Mouse (Mus musculus): ENCODE results near the gene Ugt1a9.

Gene Ugt1a9

DNA sequence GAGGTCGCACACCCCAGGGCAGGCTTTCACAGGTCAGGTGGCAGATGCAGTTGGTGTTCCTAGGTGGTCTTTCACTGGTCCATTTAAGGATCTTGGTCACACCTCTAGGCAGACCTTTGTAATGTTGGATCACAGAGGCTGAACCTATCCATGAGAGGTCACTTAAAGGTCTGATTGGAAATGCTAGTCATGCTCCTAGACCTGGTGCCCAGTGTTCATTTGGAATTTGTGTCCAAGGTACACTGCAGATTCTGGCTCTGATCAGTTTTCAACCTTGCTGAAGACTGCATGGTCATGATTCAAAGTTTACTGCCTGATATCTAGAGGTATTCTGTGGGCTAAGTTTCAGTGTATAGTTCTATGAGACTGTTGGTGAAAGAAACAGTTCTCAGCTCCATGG lies 109.1 kb downstream of the Ugt1a9 start:
- no peak for DNase-seq (ENCODE audit: low spot score in 2 of 2)

DNA sequence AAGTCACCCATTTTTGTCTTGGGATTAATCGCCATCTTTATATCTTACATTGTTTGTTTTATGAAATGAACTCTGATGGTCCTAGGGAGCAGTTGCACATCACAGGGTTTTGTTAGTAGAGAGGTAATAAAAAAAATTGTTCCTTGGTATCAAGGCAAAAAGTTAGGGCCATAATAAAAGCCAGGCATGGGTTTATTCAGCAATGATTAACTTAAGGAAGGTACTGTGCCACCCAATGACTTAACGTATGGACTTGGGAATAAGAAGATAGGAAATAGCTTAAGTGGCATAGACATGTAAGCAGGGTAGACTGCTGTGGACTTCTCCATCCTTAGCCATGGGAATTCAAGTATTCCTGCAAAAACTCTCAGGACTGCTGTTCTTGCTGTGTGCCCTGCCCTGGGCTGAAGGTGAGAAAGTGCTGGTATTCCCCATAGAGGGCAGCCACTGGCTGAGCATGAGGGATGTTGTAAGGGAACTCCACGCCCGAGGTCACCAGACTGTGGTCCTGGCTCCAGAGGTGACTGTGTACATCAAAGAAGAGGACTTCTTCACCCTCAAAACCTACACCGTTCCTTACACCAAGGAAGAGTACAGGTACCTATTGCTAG lies 115.8 kb downstream of the Ugt1a9 start:
- DNase-seq (ENCODE audit: low spot score in 2 of 2), result no peak

DNA sequence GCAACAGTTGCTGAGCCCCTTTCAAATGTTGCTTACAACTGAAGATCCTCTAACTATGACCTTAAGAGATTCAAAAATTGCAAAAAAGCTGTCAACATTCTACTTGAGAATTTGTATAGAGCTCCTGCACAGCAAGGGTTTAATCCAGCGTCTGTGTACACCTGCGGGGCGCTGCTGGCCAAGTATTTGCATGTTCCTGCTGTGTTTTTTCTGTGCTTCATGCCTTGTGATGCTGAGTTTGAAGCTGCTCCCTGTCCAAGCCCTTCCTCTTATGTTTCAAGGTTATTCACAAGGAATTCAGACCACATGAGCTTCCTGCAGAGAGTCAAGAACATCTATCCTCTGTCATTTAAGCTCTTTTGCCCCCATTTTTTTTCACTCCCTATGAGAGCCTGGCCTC lies 121.5 kb downstream of the Ugt1a9 start:
- no peak for DNase-seq (ENCODE audit: low spot score in 2 of 2)

DNA sequence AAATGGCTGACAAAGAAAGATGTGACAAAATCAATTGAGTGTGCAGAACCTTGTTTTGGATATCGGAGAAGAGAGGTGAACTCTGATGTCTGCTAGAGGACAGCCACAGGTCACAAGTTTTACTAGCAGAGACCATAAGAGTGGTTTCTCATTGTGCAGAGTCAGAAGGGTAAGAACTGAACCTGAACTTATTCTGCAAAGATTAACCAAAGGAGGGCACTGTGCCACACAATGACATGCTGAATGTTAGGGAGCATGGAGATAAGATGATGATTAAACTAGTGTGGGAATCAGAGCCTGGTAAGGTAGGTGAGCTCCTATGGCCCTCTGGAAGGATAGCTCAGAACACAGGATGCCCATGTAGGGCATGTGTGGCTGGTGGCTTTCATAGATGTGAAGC lies 125.1 kb downstream of the Ugt1a9 start:
- no peak for DNase-seq (ENCODE audit: low spot score in 2 of 2)

DNA sequence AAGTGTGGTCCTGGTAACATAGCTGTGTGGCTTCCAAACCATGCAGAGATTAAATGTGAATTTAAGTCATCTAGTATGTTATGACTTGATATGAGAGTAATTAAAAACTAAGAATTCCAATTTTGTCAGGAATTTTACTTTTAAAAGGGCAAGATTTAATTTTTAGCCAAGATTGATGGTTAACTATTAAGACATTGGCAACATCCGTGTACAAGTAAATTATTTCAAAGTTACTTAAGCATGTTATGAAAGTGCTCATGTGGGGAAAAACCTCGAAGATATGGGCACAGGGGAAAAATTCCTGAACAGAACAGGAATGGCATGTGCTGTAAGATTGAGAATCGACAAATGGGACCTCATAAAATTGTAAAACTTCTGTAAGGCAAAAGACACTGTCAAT lies 126.8 kb downstream of the Ugt1a9 start:
- no peak for DNase-seq (ENCODE audit: low spot score in 2 of 2)

DNA sequence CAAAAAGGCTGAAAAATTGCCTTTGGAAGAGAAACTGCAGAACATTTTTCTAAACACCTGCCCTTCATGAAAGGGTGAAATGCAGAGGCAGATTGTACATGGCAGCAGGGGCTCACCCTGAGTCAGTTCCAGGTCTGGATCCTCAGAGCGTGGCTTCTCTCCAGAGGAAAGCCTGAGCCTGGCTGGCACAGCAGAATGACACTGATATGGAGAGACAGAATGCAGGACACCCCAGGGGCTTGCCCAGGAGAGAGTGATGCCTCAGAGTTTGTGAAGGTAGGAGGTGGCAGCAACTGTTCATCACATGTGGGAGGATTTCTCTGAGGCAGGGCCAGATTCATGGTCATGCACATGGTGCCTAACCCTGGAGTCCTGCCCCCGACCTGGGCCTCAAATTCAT lies 129.4 kb downstream of the Ugt1a9 start:
- no peak for DNase-seq (ENCODE audit: low spot score in 2 of 2)

DNA sequence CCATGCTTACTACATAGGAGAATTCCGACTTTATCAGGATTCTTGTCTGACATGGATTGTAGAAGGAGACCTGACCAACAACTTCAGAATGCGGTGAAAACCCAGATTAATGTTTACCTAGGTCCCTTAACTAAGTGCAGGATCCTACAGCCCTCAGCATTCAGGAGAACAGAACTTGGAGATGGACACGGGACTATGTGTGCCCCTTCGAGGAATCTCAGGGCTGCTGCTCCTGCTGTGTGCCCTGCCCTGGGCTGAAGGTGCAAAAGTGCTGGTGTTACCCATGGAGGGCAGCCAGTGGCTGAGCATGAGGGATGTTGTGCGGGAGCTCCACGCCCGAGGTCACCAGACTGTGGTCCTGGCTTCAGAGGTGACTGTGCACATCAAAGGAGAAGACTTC lies 129.9 kb downstream of the Ugt1a9 start, which contains the start of gene Ugt1a2:
TSS of gene Ugt1a2 (plus strand) at position 146 of the 400 bp plus-strand sequence.
- DNase-seq (ENCODE audit: low spot score in 2 of 2), result no peak

DNA sequence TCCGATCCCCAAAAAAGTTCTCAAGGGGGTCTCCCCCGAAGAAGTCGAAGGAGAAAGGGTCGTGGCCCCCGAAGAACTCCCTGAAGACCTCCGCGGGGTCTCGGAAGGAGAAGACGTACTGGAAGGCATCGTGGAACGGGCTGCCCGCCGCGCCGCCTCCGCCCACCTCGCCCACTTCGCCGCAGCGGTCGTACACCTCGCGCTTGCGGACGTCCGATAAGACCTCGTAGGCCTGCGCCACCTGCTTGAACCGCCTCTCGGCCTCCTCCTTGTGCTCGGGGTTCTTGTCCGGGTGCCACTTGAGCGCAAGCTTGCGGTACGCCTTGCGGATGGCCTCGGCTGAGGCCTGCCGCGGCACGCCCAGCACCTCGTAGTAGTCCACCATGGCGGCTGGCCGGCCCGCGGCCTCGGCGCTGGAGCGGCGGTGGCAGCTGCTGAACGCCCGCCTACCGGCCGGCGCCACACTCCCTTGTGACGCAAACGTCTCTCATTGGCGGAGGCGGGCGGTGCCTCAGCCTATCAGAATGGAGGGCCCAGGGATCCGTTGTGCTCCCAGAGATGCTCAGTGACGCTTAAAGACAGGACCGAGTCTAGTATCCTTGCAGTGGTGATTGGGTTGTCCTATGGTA lies 134.8 kb downstream of the Ugt1a9 start, which contains the start of gene Dnajb3:
TSS of gene Dnajb3 (minus strand) at position 489 of the 629 bp plus-strand sequence.
- DNase-seq (ENCODE audit: low spot score in 2 of 2), result peak; percentile 83 to 85

DNA sequence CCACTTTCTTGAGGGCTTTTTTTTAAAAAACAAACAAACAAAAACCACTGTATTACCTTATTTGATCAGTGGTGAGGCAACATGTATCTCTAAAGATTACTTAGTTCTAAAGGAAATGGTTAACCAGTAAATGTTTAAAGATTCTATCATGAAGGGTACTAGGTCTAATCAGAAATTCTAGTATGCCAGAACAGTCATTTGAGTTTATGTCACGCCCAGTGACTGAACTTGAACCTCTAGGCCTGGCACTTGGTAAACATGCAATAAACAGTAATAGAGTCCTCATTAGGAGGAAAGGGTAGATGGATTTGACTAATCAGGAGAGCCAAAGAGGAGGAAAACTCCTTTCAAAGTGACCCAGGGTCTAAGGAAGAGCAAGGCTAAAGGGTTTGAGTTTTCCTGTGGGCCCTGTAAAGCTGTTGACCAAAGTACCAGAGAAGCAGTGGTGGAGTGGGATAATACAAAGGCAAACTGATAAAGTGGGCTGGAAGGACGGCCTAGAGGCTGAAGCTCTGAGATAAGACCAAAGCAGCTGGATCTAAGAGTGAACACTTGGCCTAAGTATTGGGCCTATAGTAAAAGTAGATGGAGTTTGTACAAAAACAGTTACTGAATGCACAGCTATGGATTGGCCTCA lies 136.4 kb downstream of the Ugt1a9 start:
- no peak for DNase-seq (ENCODE audit: low spot score in 2 of 2)

DNA sequence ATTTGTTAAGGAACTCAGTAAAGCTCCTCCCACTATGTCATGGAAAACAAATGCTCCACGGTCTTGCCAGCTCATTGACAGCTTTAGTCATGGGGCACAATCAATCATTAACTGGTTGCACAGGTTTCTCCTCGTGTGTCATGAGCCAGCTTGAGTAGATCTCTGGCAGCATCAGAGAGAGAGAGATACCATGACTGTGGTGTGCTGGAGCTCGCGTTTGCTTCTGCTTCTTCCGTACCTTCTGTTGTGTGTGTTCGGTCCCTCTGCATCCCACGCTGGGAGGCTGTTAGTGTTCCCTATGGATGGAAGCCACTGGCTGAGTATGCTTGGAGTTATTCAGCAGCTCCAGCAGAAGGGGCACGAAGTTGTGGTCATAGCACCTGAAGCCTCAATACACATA lies 141.2 kb downstream of the Ugt1a9 start, which contains the start of gene Ugt1a1:
TSS of gene Ugt1a1 (plus strand) at position 148 of the 400 bp plus-strand sequence.
- no peak for DNase-seq (ENCODE audit: low spot score in 2 of 2)

DNA sequence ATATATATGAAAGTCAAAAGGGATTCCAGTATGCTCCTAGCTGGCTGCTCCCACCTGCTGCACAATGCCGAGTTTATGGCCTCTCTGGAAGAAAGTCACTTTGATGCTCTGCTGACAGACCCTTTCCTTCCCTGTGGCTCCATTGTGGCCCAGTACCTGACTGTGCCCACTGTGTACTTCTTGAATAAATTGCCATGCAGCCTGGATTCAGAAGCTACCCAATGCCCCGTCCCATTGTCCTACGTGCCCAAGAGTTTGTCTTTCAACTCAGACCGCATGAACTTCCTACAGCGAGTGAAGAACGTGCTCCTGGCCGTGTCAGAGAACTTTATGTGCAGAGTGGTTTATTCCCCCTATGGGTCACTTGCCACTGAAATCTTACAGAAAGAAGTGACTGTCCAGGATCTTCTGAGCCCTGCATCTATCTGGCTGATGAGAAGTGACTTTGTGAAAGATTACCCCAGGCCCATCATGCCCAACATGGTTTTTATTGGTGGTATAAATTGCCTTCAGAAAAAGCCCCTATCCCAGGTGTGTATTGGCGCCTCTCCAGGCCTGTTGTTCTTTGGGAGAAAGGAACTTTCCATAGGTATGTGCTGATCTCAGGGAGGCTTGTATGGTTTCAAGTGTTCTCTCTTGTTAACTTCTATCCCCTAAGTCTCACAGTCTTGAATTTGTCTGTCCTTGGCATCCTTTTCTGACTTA lies 141.9 kb downstream of the Ugt1a9 start:
- DNase-seq (ENCODE audit: low spot score in 2 of 2), result no peak

DNA sequence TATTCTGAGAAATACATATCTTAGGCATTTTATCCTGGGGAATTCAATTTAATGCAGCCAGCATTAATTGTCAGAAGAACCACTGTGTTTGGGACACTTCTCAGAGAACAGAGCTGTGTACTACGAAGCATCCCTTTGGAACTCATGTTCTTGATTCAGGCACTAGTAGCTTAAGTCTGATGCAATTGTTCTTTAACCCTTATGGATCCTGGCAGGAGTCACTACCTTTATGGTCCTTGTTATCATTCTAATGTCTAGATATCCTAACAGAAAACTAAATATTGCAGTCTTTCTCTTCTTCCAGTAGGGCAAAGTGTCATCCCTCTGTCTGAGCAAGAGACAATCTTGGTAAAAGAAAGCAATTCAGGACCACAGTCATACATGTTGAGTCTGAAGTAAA lies 142.5 kb downstream of the Ugt1a9 start:
- DNase-seq (ENCODE audit: low spot score in 2 of 2), result no peak

DNA sequence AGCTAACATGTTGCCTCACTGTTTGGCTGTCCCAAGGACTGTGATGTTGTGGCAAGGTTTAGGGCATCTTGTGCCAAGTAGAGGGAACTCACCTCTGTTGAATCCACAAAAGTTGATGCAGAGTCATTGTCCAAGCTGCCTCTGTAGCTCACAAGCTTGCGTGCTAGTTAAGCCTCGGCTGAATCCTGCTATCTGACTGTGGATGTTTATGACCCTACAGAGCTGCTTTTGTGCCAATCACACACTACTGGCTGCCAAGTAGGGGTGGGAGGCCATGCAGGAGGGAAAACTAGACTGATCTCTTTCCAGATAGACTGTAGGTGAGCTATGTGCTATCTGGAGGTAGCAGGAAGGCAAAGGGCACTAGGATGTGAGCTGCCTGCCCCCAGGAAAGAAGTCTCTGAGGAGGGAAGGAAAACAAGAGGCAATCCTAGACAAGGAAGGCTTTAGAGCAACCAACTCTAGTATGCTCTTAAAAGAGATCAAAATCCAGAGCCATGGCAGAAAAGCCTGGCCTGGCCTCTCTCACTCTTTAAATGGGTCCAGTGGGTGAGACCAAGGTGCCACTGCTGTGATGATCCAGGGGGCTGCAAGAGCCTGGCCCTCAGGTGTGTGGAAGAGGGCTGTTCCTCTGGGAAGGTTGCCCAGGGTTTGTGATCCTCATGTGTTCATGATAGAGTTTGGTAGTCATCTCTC lies 143.3 kb downstream of the Ugt1a9 start:
- no peak for DNase-seq (ENCODE audit: low spot score in 2 of 2)

DNA sequence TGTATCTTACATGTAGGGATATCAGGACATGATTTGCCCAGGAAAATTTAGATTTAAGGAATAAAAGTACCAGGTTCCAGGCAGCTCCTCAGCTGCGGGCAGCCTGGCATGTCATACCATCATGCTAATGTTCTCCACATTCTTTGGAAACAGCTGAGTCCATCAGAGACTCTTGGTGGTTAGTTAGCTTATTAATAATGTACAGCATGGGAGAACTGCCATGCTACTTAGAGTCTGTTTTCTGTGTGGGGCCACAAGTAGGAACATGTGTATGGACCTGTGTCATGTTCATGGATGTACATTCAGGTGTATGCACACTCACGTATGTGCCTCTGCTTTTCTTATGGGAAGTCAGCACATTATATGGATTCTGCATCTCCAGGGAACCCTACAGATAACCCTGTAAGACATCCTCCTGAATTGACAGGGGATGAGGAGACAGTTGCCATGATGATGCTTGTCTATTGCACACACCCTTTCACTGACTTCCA lies 143.9 kb downstream of the Ugt1a9 start:
- DNase-seq (ENCODE audit: low spot score in 2 of 2), result no peak

DNA sequence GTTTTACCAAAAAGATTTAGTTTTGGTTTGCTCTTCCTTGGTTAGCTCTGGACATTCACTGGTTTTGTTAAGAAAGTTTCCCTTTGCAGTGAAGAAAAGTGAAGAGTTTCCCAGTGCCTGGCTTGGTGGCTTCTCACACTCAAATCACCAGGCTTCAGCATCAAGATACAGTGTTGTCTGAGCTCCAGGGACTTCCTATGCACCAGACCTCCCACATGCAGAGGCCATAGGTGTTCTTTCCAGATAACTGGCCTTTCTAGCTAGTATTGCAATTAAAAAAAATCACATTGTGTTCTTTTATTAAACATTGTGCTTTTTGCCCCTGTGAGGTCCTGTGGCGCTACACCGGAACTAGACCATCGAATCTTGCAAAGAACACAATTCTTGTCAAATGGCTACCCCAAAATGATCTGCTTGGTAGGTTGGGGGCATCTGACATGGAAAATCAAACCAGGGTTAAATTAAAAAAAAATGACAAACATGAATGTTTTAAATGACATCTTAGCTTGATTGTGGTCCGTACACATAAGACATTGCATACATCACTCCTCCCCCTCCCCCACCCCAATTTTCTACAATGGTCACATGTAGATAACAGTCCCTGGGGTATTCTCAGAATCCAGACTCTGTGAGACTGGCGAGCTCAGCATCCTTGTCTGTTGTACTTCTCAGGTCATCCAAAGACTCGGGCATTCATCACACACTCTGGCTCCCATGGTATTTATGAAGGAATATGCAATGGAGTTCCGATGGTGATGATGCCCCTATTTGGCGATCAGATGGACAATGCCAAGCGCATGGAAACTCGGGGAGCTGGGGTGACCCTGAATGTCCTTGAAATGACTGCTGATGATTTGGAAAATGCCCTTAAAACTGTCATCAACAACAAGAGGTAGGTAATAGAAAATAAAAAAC lies 145.1 kb downstream of the Ugt1a9 start:
- no peak for DNase-seq (ENCODE audit: low spot score in 2 of 2)

DNA sequence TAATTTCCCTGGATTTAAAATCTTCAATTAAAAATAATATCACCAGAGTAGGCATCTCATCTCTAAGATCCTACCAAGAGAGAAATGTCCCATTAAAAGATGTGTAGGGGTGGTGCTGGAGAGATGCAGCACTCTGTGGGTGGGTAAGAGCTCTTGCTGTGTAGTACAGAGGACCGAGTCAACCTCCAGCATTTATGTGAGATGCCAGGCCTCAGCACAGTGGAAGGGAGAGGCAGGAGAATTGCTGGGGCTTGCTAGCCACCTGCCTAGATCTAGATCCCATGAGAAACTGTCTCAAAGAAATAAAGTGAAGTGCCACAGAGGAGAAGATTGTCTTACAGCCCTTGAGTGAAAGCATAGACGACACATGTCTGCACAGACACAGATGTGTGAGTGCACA lies 146.0 kb downstream of the Ugt1a9 start:
- no peak for DNase-seq (ENCODE audit: low spot score in 2 of 2)

DNA sequence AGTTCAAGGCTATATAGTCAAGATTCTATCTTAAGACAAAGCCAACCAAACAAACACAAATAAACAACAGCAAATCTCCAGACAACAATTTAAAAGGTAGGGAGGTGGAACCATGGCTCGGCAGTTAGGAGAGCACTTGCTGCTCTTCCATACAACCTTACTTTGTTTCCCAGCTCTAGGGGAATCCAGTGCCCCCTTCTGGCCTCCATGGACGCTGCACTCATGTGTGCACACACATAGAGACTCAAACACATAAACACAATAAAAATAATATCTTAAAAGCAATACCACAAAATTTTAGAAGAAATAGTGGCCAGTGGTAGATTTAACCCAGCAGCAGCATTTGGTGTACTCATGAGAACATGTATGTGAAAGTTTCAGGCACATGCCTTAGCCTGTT lies 146.5 kb downstream of the Ugt1a9 start:
- DNase-seq (ENCODE audit: low spot score in 2 of 2), result no peak

DNA sequence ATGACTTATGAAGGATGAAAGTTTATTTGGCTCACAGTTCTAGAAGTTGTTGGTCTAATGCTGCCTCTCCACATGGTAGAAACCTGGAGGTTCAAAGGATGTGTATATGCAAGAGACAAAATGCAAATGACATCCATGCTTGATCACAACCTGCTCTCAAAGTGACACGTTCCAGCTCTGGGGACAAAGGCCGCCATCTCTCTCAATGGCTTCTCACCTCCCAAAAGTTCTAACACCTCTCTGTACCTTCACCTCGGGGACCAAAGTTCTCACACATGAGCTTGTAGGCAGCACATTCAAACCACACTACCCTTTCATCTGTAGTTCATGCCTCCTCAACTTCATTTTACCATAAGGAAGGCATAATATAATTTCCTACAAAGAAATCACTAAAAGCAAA lies 147.0 kb downstream of the Ugt1a9 start:
- DNase-seq (ENCODE audit: low spot score in 2 of 2), result no peak

DNA sequence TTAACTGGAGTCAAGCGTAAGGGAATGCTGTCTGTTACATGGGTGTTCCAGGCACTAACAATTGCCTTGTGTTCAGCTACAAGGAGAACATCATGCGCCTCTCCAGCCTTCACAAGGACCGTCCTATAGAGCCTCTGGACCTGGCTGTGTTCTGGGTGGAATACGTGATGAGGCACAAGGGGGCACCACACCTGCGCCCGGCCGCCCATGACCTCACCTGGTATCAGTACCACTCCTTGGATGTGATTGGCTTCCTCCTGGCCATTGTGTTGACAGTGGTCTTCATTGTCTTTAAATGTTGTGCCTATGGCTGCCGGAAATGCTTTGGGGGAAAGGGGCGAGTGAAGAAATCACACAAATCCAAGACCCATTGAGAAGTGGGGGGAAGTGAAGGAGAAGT lies 147.5 kb downstream of the Ugt1a9 start:
- DNase-seq (ENCODE audit: low spot score in 2 of 2), result no peak

DNA sequence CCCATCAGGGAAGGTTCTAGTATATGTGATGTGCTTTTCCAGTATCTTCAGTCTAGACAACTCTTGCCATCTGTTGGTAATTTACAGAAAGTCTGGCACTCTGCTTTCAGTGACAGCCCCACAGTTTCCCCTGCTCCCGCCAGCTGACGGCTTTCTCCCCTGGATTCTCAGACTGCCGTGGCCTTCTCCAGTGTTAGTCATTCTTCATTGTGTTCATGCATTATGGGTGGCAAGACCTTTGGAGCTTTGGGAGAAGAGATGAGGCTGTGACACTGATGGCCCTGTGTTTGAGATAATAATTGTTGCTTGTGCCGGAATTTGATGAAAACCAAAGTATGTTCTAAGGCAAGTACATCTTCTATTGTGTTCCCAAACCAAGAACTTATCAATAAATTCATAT lies 148.0 kb downstream of the Ugt1a9 start:
- no peak for DNase-seq (ENCODE audit: low spot score in 2 of 2)

DNA sequence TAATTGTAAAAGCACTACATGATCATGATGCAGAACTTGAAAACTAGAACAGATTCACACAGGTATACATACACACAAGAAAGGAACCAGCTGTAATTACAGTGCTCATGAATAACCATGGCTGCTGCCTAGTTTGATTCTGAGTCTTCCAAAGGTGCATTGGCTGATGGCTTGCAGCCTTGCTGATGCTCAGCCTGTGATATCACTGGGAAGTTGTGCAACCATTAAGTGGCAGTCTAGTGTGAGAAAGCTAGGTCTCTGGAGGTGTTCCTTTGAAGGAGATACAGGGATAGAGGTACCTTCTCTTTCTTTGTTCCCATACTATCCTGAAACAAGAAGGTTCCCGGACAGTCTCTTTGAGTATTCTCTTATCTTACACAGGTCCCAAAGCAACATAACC lies 148.5 kb downstream of the Ugt1a9 start:
- no peak for DNase-seq (ENCODE audit: low spot score in 2 of 2)
